Mouse (Mus musculus) embryonic facial prominence, embryonic 11.5 days (tissue): Measurements from ENCODE around the gene Anapc13. TPM values are rescaled to one million over a fixed set of nuclear protein-coding genes. Genes with fewer than 3 reads are reported as not detected.

Experiments
- ATAC-seq: fragments of 200-750 bp; cut with Nextera tagmentation; replicated peaks from 2 replicates; pipeline ENCODE4 v1.8.0; 2017; ENCODE audit warnings: low read depth; ENCODE audit not compliant: insufficient number of reproducible peaks, low FRiP score, low TSS enrichment
- DNase-seq: peaks from one replicate; pipeline ENCODE4 v3.0.0-alpha.2; 2015; ENCODE audit warnings: low spot score
- H3K27ac ChIP-seq: fragments of 300-500 bp; sonication (generic); replicated peaks from 2 replicates; pipeline ENCODE4 v1.5.1; 2014; ENCODE audit warnings: mild to moderate bottlenecking, low read depth, low read length, control low read depth
- H3K27me3 ChIP-seq: fragments of 300-500 bp; sonication (generic); 2 replicates; pipeline ENCODE4 v1.6.1; 2014; ENCODE audit warnings: mild to moderate bottlenecking, low read length, moderate library complexity, mixed read lengths; ENCODE audit not compliant: control insufficient read depth, insufficient read depth
- H3K36me3 ChIP-seq: fragments of 300-500 bp; sonication (generic); replicated peaks from 2 replicates; pipeline ENCODE4 v1.6.1; 2014; ENCODE audit warnings: low read depth, mild to moderate bottlenecking, low read length, moderate library complexity, mixed read lengths; ENCODE audit not compliant: control insufficient read depth, insufficient read depth
- H3K4me1 ChIP-seq: fragments of 300-500 bp; sonication (generic); 2 replicates; pipeline ENCODE4 v1.6.1; 2014; ENCODE audit warnings: low read length, mixed read lengths; ENCODE audit not compliant: control insufficient read depth, insufficient read depth
- H3K4me2 ChIP-seq: fragments of 300-500 bp; sonication (generic); 2 replicates; pipeline ENCODE4 v1.6.1; 2014; ENCODE audit warnings: low read depth, mild to moderate bottlenecking, control low read depth, low read length, moderate library complexity
- H3K4me3 ChIP-seq: fragments of 300-500 bp; sonication (generic); 2 replicates; pipeline ENCODE4 v1.5.1; 2014; ENCODE audit warnings: low read depth, low read length, control low read depth
- H3K9ac ChIP-seq: fragments of 300-500 bp; sonication (generic); replicated peaks from 2 replicates; pipeline ENCODE4 v1.6.1; 2014; ENCODE audit warnings: mild to moderate bottlenecking, control low read depth, low read length
- H3K9me3 ChIP-seq: fragments of 300-500 bp; sonication (generic); replicated peaks from 2 replicates; pipeline ENCODE4 v1.6.1; 2016; ENCODE audit warnings: mild to moderate bottlenecking, low read length, inconsistent platforms, mixed read lengths; ENCODE audit not compliant: control insufficient read depth
- WGBS: fragments of 180-500 bp; shearing (Covaris S2); extraction: QIAGEN DNeasy Blood & Tissue Kit; methylation state at CpG from one replicate; pipeline ENCODE4 v1.1.7; 2014; 5-methylcytosine and 5-hydroxymethylcytosine counted together
- polyA plus RNA-seq: library from polyadenylated mRNA; unstranded; fragments of >200 nt; fragmentation: Nextera tagmentation; extraction: Ambion mirVana; gene quantifications from 2 replicates; pipeline ENCODE4 v1.2.1, GENCODE M21; 2014

Gene Anapc13
- polyA plus RNA-seq, result 148 and 161 TPM in 2 replicates

DNA sequence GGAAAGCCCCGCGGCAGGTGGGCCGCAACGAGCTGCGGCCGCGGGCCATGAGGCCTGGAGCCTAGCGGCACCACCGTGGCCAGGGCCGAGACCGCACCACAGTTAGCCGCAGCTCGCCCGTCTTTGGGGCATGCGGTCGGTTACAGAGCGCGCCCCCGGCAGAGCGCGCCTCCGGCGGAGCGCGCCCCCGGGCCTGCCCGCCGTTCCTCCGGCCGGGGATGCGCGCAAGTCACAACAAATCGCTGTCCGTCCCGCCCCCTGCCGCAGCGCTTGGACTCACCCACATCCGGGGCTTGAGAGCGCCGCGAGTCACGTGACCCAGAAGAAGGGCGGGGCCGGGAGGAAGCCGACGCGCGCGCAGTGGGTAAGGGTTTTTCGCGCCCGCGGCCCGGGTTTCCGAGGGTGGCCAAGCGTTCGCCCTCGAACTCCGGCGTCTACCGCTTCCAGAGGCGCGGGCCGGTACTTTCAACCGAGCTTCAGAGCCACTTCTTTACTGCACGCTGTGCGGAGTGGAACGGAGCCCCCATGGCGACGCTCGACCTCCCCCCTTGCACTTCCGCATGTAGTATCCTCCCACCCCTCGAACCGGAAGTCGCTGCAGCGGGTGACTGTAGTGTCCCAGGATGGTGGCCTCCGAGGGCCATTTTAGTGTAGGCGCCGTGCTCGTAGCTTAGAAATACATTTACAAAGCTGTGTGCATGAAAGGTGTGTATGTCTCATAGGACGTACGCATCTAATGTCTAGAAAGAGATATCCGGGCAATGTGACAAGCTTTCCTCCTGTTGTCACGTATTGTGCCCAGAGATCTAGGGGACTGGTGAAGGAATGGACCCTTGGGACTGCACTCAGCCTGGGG lies at the start of gene Anapc13, which contains the start of gene Cep63:
TSS of gene Anapc13 (plus strand) at position 314 of the 856 bp plus-strand sequence.
TSS of gene Cep63 (minus strand) at position 552 of the 856 bp plus-strand sequence.
- WGBS, result under 1% methylated on average over 78 of the region's 84 CpGs
- Histone ChIP-seq H3K9ac (peak within 1 kb of the TSS; percentile 99), H3K36me3 (no peaks in the 10 kb centered on the region), H3K4me1 (peaks cover 3% of the 10 kb centered on the region; the same call in 1 of the 2 replicates), H3K27me3 (no peaks in the 10 kb centered on the region), H3K9me3 (no peaks in the 10 kb centered on the region), H3K27ac (peak within 1 kb of the TSS; percentile 96), H3K4me2 (peak within 1 kb of the TSS; percentile 76), H3K4me3 (peak within 1 kb of the TSS; percentile 88)
- DNase-seq (peak; percentile 98), ATAC-seq (peak; percentile 91)

DNA sequence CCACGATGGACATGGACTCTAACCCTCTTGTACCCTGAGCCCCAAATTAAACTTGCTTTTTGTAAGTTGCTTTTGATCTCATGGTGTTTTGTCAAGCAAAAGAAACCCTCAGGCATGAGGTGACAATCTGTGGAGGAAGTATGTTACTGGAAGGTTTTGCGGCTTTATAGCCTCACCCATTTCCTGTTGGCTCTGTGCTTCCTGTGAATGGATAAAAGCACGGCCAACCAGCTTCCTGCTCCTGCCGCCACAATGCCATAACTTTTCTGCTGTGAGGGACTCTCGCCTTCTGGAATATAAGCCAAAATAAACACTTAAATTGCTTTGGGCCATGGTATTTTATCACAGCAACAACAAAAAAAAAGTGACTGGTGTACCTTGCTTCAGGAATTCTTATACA lies 48.6 kb upstream of the Anapc13 start:
- no peaks in the 10 kb centered on the region for H3K27me3 ChIP-seq
- H3K9ac ChIP-seq, result no peak overlapping the region
- DNase-seq (no peak), ATAC-seq (no peak)
- H3K4me2 ChIP-seq, result no peak overlapping the region
- H3K9me3 ChIP-seq, result no peaks in the 10 kb centered on the region
- no peak overlapping the region for H3K4me3 ChIP-seq
- H3K27ac ChIP-seq, result no peak overlapping the region
- H3K36me3 ChIP-seq, result no peaks in the 10 kb centered on the region
- WGBS, result 76% methylated on average over 5 of the region's 5 CpGs
- no peaks in the 10 kb centered on the region for H3K4me1 ChIP-seq

DNA sequence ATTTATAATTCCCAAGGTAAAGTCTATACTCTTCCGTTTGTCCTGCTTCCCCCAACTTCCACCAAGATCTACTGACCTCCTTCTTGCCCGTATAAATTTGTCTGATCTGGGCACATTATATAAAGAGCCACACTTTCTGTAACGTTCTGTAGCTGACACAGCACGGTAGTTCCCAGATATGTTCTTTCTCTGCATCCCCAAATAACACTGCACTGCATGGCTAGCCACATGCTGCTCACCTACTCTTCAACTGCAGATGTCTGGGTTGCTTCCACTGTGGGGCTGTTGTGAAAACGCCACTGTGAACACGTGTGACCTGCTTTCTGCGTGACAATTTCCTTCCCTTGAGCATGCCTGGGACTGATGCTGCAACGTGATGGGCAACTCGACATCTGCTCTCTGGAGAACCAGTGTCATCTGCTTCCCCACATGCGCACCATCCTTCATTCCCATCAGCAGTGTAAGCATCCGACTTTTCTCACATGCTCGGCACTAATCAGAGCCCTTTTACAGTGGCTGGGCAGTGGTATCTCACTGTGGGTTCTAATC lies 44.1 kb upstream of the Anapc13 start:
- no peaks in the 10 kb centered on the region for H3K4me1 ChIP-seq
- H3K9me3 ChIP-seq, result no peaks in the 10 kb centered on the region
- ATAC-seq, result no peak
- H3K4me3 ChIP-seq, result no peak overlapping the region
- no peak overlapping the region for H3K4me2 ChIP-seq
- DNase-seq, result no peak
- no peaks in the 10 kb centered on the region for H3K36me3 ChIP-seq
- no peak overlapping the region for H3K27ac ChIP-seq
- H3K9ac ChIP-seq, result no peak overlapping the region
- WGBS, result 84% methylated on average over 12 of the region's 12 CpGs
- no peaks in the 10 kb centered on the region for H3K27me3 ChIP-seq

DNA sequence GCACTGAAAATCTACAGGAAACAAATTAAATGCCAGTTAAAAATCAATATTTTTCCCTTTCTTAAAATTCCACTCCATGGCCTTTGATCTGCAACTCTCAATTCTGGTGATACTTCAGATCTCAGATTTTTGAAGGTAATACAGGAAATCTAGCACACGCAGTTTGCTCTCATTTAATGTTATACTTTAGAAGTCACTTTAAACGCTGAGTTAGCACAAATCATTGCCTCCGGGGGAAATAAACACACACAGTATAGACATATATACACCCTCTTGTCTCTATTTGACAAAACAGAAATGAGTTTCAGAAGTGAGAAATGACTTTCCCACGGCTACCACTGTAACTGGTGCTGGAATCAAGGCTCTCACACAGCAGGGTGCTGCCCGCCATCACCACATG lies 38.7 kb upstream of the Anapc13 start:
- H3K36me3 ChIP-seq, result no peaks in the 10 kb centered on the region
- no peak overlapping the region for H3K4me3 ChIP-seq
- no peak overlapping the region for H3K27ac ChIP-seq
- ATAC-seq (no peak), DNase-seq (no peak)
- no peaks in the 10 kb centered on the region for H3K9me3 ChIP-seq
- no peak overlapping the region for H3K9ac ChIP-seq
- WGBS, result 85% methylated on average over 5 of the region's 5 CpGs
- H3K27me3 ChIP-seq, result no peaks in the 10 kb centered on the region
- H3K4me1 ChIP-seq, result no peaks in the 10 kb centered on the region; the same call in 1 of the 2 replicates
- H3K4me2 ChIP-seq, result no peak overlapping the region

DNA sequence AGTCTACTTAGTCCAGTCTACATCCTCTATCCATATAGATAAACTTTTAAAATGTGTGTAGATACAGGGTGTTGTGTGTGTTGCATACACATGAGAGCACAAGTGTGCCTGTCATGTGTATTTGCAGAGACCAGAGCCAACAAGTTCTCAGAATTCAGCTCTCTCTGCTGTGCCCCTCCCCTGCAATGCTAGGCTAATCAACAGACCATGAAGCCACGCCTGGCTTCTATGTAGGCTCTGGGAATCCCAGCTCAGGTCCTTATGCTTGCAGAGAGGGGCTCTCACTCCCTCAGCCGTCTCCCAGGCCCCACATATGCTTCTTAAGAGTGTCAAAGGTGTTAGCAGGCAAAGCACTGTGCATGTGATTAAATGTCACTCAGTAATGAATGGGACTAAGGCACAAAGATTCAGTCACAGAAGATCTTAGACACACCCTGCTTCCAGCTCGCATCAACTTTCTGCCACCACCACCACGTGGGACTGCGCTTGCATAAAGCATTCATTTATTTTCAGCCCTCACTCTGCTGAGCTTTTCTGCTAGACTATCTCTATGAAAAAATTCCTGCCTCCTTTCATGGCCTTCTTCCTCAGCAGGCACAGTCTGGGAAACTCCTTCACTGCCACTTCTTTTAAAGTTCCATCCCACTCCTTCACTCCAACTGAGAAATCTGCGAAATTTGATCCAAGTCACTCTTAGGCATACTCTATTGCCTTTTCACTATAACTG lies 31.3 kb upstream of the Anapc13 start:
- H3K4me2 ChIP-seq, result no peak overlapping the region
- no peaks in the 10 kb centered on the region for H3K27me3 ChIP-seq
- H3K4me3 ChIP-seq, result no peak overlapping the region
- H3K36me3 ChIP-seq, result no peaks in the 10 kb centered on the region; the same call in 1 of the 2 replicates
- H3K27ac ChIP-seq, result no peak overlapping the region
- no peak for DNase-seq
- no peak for ATAC-seq
- 71% methylated on average over 6 of the region's 6 CpGs for WGBS
- H3K4me1 ChIP-seq, result no peaks in the 10 kb centered on the region
- no peak overlapping the region for H3K9ac ChIP-seq
- H3K9me3 ChIP-seq, result no peaks in the 10 kb centered on the region

DNA sequence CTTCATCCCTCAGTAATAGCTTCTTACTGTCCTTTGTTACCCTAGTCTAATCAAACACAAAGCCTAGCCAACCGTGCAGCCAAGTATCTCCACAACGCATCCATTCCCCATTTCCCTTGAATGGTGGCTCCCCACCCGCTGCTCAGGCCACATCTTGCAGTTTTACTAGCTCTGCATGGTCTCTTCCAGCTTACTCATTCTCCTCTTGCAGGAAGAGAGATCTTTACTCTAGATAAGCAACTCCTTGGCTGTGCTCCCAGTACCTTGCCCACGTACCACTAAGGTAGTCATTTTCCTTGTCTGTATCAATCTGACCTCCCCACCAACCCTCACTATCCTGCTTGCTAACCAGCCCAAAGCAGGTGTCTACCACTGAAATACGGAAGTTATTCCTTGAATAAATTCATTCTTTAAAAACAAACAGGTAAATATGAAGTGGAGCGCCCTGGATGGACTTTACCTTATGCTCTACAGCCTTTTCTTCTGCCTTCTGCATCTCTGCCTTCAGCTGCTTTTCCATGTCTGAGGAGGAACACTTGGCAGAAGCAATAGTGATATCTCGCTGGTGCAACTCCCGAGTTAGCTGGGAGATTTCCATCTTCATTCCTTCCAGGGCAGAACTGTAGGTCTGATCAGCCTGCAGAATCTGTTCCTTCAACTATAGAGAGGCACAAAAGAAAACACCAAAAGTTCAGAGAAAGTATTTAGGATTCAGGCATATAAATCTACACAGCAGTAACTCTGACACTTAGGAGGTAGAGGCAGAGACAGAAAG lies 30.2 kb upstream of the Anapc13 start:
- WGBS, result 86% methylated on average over 8 of the region's 8 CpGs
- H3K9me3 ChIP-seq, result no peaks in the 10 kb centered on the region
- H3K36me3 ChIP-seq, result no peaks in the 10 kb centered on the region; the same call in 1 of the 2 replicates
- H3K4me1 ChIP-seq, result no peaks in the 10 kb centered on the region
- DNase-seq (no peak), ATAC-seq (no peak)
- H3K4me2 ChIP-seq, result no peak overlapping the region
- no peak overlapping the region for H3K9ac ChIP-seq
- H3K27ac ChIP-seq, result no peak overlapping the region
- H3K27me3 ChIP-seq, result no peaks in the 10 kb centered on the region
- H3K4me3 ChIP-seq, result no peak overlapping the region

DNA sequence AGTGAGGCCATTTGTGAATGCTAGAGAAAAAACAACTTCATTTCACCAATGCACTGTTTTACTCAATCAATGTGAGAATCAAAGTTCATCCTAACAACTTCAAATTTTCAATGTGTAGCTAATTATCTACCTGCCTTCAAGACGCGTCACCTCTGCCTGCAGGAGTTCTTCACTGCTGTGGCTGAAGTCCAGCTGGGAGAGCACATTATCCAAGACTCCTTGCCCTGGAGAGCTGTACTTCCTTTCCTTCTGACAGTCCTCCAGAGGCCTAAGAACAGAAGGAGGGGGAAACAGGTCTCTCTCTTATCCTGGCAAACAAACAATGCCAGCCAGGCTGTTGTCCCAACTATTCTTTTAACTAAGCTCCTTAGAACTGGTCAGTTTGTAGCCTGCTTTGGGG lies 24.9 kb upstream of the Anapc13 start:
- no peak for ATAC-seq
- no peak overlapping the region for H3K27ac ChIP-seq
- no peak overlapping the region for H3K4me3 ChIP-seq
- 71% methylated on average over 2 of the region's 2 CpGs for WGBS
- H3K27me3 ChIP-seq, result no peaks in the 10 kb centered on the region
- H3K4me1 ChIP-seq, result no peaks in the 10 kb centered on the region
- H3K9ac ChIP-seq, result no peak overlapping the region
- H3K4me2 ChIP-seq, result no peak overlapping the region
- H3K36me3 ChIP-seq, result no peaks in the 10 kb centered on the region
- H3K9me3 ChIP-seq, result no peaks in the 10 kb centered on the region
- no peak for DNase-seq
